Mouse (Mus musculus): ENCODE measurements around the gene C1qtnf9. TPM values are rescaled to one million over a fixed set of nuclear protein-coding genes. Genes with fewer than 3 reads are reported as not detected.

The C1qtnf9 gene
- total RNA-seq, 2 experiments from 2014 or later: 17.0 to 18.9 TPM

GRCm38 (mm10) chr14:60751581-60751980, 16.4 kb upstream of the C1qtnf9 start:
- no peak for DNase-seq

DNA sequence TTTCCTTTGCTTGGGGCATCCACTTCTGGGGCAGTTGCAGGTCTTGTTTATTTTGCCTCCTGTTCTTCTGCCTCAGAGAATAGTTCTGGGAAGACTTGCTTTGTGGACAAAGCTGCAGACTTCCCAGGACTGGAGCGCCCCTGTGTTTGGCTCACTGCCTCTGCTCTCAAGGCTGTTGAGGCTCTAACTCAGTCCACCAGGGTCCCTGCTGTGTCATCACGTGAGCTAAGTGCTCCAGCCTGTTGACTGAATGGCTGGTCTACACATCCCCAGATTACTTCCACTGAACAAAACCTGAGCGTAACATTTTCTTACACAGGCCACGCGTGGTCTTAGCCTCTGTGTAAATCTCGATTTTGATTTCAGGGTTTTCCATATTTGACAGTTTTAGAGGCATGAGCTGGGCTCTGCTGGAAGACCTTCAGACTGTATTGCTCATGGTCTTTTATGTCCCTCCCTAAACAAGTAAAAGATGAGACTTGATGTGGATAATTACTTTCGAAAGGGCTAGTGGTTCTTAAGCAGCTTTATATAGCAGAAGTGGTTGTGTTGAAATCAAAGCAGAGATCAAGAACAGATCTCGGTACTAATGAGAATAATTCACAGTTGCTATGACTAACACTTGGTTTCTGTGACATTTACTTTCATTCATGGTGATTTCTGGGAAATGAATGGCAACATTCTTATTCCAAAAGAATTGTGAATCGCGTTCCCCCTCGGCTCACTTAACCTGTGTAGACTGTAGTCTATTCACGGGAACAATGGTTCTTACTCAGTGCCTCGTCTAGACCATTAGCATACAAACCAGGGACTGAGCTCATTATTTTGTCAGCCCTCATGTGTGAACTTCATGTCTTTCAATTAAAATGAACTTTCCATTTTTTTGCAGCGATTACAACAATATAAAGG, 14.8 kb upstream of the C1qtnf9 start:
- DNase-seq: peak; percentile 75

GRCm38 (mm10) chr14:60753801-60754126, 14.2 kb upstream of the C1qtnf9 start:
- DNase-seq: no peak

DNA sequence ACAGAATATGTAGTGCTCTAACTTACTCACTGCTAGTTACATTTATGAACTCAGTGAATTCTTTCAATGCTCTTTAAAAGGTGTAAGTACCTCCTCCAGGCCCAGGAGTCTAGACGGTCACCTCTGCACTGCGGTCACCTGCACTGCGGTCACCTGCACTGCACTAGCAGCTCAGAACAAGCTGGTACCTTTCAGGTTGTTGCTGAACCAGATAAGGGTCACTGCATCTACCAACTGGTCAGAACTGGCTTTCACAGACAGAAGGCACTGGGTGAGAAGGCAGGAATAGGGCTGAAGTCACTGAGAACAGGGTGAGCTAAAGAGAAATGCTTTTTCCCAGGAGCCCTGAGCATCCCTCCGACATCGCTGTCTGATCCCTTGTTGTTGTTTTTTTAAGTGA, 13.3 kb upstream of the C1qtnf9 start:
- no peak for DNase-seq

DNA sequence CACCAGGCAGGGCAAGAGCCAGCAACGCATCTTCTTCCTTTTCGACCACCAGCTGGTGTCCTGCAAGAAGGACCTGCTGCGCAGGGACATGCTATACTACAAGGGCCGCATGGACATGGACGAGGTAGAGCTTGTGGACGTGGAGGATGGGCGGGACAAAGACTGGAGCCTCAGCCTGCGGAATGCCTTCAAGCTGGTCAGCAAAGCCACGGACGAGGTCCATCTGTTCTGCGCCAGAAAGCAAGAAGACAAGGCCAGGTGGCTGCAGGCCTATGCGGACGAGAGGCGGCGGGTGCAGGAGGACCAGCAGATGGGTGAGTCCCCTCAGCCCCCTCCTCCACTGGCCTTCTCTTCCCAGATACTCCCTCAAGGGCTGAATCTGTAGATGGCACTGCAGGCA, 11.7 kb upstream of the C1qtnf9 start:
- DNase-seq: no peak

- no peak for DNase-seq
Measured at GRCm38 (mm10) chr14:60757265-60757664, 10.7 kb upstream of the C1qtnf9 start.

DNA sequence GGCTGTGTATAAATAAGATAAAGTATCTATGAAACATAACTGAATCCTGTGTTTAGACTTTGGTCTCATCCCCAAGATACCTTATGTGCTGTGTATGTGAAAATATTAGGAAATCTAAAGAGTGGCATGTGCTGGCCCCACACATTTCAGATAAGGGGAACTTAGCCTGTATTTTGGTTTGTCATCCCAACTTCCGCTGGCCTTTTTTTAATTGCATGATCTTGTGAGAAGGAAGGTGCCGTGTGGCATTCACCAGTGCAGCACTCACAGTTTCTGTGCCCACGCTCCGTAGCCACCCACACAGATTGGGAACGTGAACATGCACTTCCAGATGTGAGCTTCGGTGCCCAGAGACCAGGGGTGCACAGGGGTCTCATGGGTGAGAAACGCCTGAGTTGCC, 10.2 kb upstream of the C1qtnf9 start:
- DNase-seq: no peak

GRCm38 (mm10) chr14:60759097-60759496, 8.8 kb upstream of the C1qtnf9 start:
- DNase-seq: no peak

- DNase-seq: no peak
Measured at GRCm38 (mm10) chr14:60761801-60762200, 6.1 kb upstream of the C1qtnf9 start.

GRCm38 (mm10) chr14:60762754-60763153, 5.2 kb upstream of the C1qtnf9 start:
- DNase-seq: no peak

- DNase-seq: no peak
Measured at GRCm38 (mm10) chr14:60763746-60764145, 4.2 kb upstream of the C1qtnf9 start.

GRCm38 (mm10) chr14:60764526-60764925, 3.4 kb upstream of the C1qtnf9 start:
- no peak for DNase-seq

GRCm38 (mm10) chr14:60765025-60765424, 2.9 kb upstream of the C1qtnf9 start:
- DNase-seq: no peak

GRCm38 (mm10) chr14:60769340-60769739, 1.4 kb downstream of the C1qtnf9 start:
- DNase-seq: peak; percentile 52

- no peak for DNase-seq
Measured at GRCm38 (mm10) chr14:60770594-60770993, 2.7 kb downstream of the C1qtnf9 start.

DNA sequence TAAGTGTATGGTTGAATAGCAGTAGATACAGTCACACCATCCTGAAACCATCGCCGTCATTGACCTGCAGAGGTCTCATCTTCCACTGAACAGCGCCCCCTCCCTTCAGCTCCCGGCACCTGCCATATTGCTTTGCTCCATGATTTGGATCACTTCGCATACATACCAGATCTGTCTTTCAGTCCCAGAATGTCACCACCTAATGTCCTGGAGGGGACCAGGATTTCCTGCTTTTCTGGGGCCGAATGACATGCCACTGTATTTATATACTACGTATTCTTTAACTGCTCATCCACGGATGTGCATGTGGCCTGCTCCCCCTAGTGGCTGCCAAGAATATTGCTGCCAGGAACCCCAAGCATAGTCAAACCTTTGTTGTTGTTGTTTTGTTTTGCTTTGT, 3.1 kb downstream of the C1qtnf9 start:
- peak; percentile 83 for DNase-seq

- no peak for DNase-seq
Measured at GRCm38 (mm10) chr14:60773476-60773875, 5.5 kb downstream of the C1qtnf9 start.

- no peak for DNase-seq
Measured at GRCm38 (mm10) chr14:60776521-60776920, 8.6 kb downstream of the C1qtnf9 start.

DNA sequence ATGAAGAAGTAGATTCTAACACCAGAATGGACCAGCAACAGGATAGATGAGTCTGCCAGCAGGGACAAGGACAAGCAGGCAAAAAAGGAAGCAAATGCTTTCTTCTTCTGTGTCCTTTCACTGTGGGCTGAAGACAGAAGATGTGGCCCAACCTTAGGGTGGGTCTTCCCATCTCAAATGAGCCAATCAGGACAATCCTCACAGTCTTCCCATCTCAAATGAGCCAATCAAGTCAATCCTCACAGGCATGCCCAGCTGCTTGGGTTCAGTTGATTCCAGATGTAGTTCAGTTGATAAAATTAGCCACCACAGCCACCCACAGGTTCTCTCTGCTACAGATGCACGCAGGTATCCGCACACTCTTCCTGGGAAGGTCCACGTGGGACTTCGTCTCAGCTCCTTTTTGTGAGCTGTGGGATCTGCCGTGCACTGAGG, 9.6 kb downstream of the C1qtnf9 start:
- no peak for DNase-seq

DNA sequence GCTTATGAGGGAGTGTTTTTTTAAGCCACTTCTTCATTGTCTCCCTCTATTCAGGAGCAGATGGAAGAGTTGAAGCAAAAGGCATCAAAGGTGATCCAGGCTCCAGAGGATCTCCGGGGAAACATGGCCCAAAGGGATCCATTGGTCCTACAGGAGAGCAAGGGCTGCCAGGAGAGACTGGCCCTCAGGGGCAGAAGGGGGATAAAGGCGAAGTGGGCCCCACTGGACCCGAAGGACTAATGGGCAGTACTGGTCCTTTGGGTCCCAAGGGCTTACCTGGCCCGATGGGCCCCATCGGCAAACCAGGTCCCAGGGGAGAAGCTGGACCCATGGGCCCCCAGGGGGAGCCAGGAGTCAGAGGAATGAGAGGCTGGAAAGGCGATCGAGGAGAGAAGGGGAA, 11.3 kb downstream of the C1qtnf9 start:
- no peak for DNase-seq

- DNase-seq: no peak
Measured at GRCm38 (mm10) chr14:60782121-60782656, 14.3 kb downstream of the C1qtnf9 start.

- no peak for DNase-seq
Measured at GRCm38 (mm10) chr14:60783196-60783595, 15.3 kb downstream of the C1qtnf9 start.

DNA sequence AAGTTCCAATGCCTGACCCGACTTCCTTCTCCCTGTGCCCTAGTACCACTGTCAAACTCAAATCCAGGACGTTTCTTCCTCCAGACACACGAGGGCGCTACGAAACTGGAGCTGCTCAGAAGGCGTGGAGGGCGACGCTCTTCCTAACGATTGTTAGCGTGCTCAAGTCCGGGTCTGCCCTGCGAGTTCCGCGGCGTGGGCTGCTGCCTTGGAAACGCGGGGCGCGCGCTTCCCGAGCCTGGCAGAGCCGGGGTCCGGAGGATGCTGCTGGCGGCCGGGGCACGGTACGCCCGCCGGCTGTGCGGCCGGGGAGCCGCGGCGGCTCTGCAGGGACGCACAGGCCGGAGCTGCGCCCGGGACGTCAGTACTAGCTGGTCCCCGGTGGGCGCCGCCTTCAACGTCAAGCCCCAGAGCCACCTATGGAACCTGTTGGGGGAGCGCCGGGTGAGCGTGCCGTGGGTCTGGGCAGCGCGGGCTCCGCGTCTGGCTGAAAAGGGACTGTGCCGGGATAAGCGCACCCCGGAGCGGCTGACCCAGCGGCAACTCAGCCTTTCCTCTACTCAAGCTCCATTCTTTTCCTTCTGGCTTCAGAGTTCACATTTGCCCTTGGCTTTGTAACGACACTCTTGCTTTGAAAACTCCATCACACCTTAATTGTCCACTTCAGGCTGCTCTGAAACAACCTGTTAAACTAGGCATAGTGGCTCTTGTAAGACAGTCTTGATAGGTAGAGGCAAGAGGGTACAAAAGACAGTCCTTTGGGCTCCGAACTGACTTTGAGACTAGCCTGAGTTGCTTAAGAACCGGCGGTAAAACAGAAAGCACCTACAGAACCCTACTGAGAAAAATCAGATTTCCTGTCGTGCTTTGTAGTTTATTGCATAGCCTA, 16.7 kb downstream of the C1qtnf9 start, which contains the start of gene Mipep:
TSS of gene Mipep (plus strand) at position 147 of the 889 bp plus-strand sequence.
- DNase-seq: peak; percentile 88
